Mouse (Mus musculus): ENCODE data around the gene Pbld2. TPM values are rescaled to one million over a fixed set of nuclear protein-coding genes. Genes with fewer than 3 reads are reported as not detected.

Pbld2 gene
- polyA plus RNA-seq, 1 experiment from 2014 or later, result 0.80 TPM

DNA sequence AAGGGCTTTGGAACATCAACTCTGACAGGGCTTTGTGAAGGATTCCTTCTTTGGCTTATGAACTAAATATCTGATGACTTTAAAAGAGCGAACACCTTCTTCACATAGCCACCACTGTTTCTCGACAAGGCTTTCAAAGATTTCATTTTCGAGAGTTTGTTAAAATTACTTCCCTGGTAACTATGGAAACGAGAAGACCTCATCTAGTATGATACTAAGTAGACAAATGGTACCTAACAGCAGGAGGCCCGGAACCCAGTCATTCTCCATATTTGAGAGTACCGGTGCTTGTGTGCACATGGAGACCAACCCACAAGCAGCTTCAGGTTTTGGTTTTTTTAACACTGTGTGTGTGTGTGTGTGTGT is 2.7 kb downstream of the Pbld2 start:
- H3K36me3 ChIP-seq, result no peaks in the 10 kb centered on the region
- 51% methylated on average over 6 of the region's 6 CpGs for WGBS
- H3K27ac ChIP-seq, result peak overlapping the region; percentile 82
- H3K9me3 ChIP-seq, result no peaks in the 10 kb centered on the region
- no peak for ATAC-seq (ENCODE audit: low FRiP score, low read depth)
- H3K4me2 ChIP-seq (replicated peaks), result peak overlapping the region; percentile 43
- H3K4me3 ChIP-seq, result no peak overlapping the region
- H3K4me1 ChIP-seq, result peaks cover 33% of the 10 kb centered on the region
- H3K9ac ChIP-seq, result 0 out of 2 replicates have a peak overlapping the region, but pooled peaks have one; percentile 26
- H3K27me3 ChIP-seq (replicated peaks), result no peaks in the 10 kb centered on the region

GRCm38 (mm10) chr10:63027376-63028161 is 3.5 kb downstream of the Pbld2 start:
- no peak overlapping the region for H3K4me3 ChIP-seq
- WGBS, result 88% methylated on average over 10 of the region's 10 CpGs
- no peak for ATAC-seq (ENCODE audit: low FRiP score, low read depth)

DNA sequence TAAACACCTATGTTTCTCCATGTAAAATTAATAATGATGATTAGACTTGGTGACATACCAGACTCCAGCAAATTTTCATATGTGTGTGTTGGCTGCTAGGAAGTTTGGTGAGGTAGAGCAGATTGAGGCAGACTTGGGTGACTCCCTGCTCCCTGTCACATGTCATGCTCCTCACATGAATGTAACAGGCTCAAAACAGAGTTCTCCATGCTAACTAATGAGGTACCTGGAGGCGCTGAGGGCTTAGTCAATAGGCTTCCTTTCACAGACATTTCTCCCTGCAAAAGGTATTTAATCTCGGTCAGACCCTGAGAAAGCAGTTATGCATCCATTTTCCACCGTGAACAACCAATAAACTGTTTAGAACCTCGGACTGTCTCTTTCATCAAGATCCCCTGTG is 4.3 kb downstream of the Pbld2 start:
- Histone ChIP-seq H3K9me3 (no peaks in the 10 kb centered on the region), H3K4me1 (peaks cover 30% of the 10 kb centered on the region), H3K27me3 (replicated peaks) (no peaks in the 10 kb centered on the region), H3K27ac (0 out of 2 replicates have a peak overlapping the region, but pooled peaks have one; percentile 2), H3K9ac (no peak overlapping the region), H3K36me3 (no peaks in the 10 kb centered on the region), H3K4me3 (no peak overlapping the region), H3K4me2 (replicated peaks) (no peak overlapping the region)
- 60% methylated on average over 4 of the region's 4 CpGs for WGBS
- no peak for ATAC-seq (ENCODE audit: low FRiP score, low read depth)

More at GRCm38 (mm10) chr10:63027376-63028161, 3.5 kb downstream of the Pbld2 start:
- Histone ChIP-seq H3K9ac (no peak overlapping the region), H3K27ac (peak overlapping the region; percentile 82; the same call in 1 of the 2 replicates), H3K4me1 (peaks cover 30% of the 10 kb centered on the region), H3K36me3 (no peaks in the 10 kb centered on the region), H3K4me2 (replicated peaks) (0 out of 2 replicates have a peak overlapping the region, but pooled peaks have one; percentile 43), H3K9me3 (no peaks in the 10 kb centered on the region), H3K27me3 (replicated peaks) (no peaks in the 10 kb centered on the region)

- no peaks in the 10 kb centered on the region for H3K9me3 ChIP-seq
- H3K27ac ChIP-seq, result no peak overlapping the region
- no peak overlapping the region for H3K9ac ChIP-seq
- ATAC-seq (ENCODE audit: low FRiP score, low read depth), result no peak
- no peak overlapping the region for H3K4me2 ChIP-seq (replicated peaks)
- H3K4me1 ChIP-seq, result peaks cover 9% of the 10 kb centered on the region; the same call in 1 of the 2 replicates
- no peaks in the 10 kb centered on the region for H3K36me3 ChIP-seq
- no peaks in the 10 kb centered on the region for H3K27me3 ChIP-seq (replicated peaks)
- H3K4me3 ChIP-seq, result no peak overlapping the region
- 84% methylated on average over 3 of the region's 3 CpGs for WGBS
These were observed 8.2 kb downstream of the Pbld2 start for GRCm38 (mm10) chr10:63032267-63032666.

GRCm38 (mm10) chr10:63032956-63033355 is 8.8 kb downstream of the Pbld2 start:
- H3K36me3 ChIP-seq, result no peaks in the 10 kb centered on the region
- H3K9ac ChIP-seq, result no peak overlapping the region
- ATAC-seq (ENCODE audit: low FRiP score, low read depth), result no peak
- H3K27me3 ChIP-seq (replicated peaks), result no peaks in the 10 kb centered on the region
- WGBS, result 68% methylated on average over 3 of the region's 3 CpGs
- no peak overlapping the region for H3K4me3 ChIP-seq
- 0 out of 2 replicates have a peak, but pooled peaks cover 9% of the 10 kb centered on the region for H3K4me1 ChIP-seq
- no peak overlapping the region for H3K27ac ChIP-seq
- H3K9me3 ChIP-seq, result no peaks in the 10 kb centered on the region
- H3K4me2 ChIP-seq (replicated peaks), result no peak overlapping the region

- H3K4me1 ChIP-seq, result no peaks in the 10 kb centered on the region
- ATAC-seq (ENCODE audit: low FRiP score, low read depth), result no peak
These were observed 14.6 kb downstream of the Pbld2 start for GRCm38 (mm10) chr10:63038571-63039320.

GRCm38 (mm10) chr10:63039867-63040628 is 15.9 kb downstream of the Pbld2 start:
- Histone ChIP-seq H3K27ac (no peak overlapping the region), H3K4me2 (replicated peaks) (no peak overlapping the region), H3K27me3 (replicated peaks) (no peaks in the 10 kb centered on the region), H3K4me1 (no peaks in the 10 kb centered on the region), H3K4me3 (no peak overlapping the region), H3K9me3 (no peaks in the 10 kb centered on the region), H3K9ac (no peak overlapping the region), H3K36me3 (no peaks in the 10 kb centered on the region)
- no peak for ATAC-seq (ENCODE audit: low FRiP score, low read depth)
- WGBS, result 86% methylated on average over 5 of the region's 5 CpGs

More at GRCm38 (mm10) chr10:63038571-63039320, 14.6 kb downstream of the Pbld2 start:
- Histone ChIP-seq H3K9ac (no peak overlapping the region), H3K27me3 (replicated peaks) (no peaks in the 10 kb centered on the region), H3K4me3 (no peak overlapping the region), H3K9me3 (no peaks in the 10 kb centered on the region), H3K4me2 (replicated peaks) (no peak overlapping the region), H3K36me3 (no peaks in the 10 kb centered on the region), H3K27ac (no peak overlapping the region)
- WGBS, result 68% methylated on average over 14 of the region's 14 CpGs

- no peaks in the 10 kb centered on the region for H3K27me3 ChIP-seq (replicated peaks)
- WGBS, result 75% methylated on average over 3 of the region's 3 CpGs
- no peak for ATAC-seq (ENCODE audit: low FRiP score, low read depth)
These were observed 19.0 kb downstream of the Pbld2 start for GRCm38 (mm10) chr10:63043154-63043553.

DNA sequence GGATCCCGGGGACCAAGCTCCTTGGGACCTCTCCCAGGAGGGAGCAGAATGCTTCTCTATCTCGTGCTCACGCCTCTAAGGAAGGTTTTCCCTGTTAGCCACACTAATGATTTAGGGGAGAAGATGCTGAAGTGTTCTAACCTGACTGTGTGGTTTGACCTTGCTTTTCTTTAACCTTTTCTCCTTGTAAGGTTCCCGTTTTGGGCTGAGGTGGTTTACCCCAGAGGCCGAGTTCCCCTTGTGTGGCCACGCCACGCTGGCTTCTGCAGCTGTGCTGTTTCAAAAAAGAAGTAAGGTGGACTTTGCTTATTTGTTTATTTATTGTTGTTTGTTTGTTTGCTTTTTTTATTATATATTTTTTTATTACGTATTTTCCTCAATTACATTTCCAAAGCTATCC is 23.6 kb downstream of the Pbld2 start:
- Histone ChIP-seq H3K27me3 (replicated peaks) (no peaks in the 10 kb centered on the region), H3K36me3 (no peaks in the 10 kb centered on the region), H3K4me3 (no peak overlapping the region), H3K27ac (no peak overlapping the region), H3K4me2 (replicated peaks) (no peak overlapping the region), H3K9ac (no peak overlapping the region), H3K4me1 (no peaks in the 10 kb centered on the region), H3K9me3 (no peaks in the 10 kb centered on the region)
- 93% methylated on average over 8 of the region's 8 CpGs for WGBS
- ATAC-seq (ENCODE audit: low FRiP score, low read depth), result no peak

More at GRCm38 (mm10) chr10:63043154-63043553, 19.0 kb downstream of the Pbld2 start:
- Histone ChIP-seq H3K4me1 (no peaks in the 10 kb centered on the region), H3K9me3 (no peaks in the 10 kb centered on the region), H3K36me3 (no peaks in the 10 kb centered on the region), H3K27ac (no peak overlapping the region), H3K4me3 (no peak overlapping the region), H3K9ac (no peak overlapping the region), H3K4me2 (replicated peaks) (no peak overlapping the region)

- WGBS, result 88% methylated on average over 2 of the region's 2 CpGs
- H3K9me3 ChIP-seq, result no peaks in the 10 kb centered on the region
- no peak overlapping the region for H3K4me3 ChIP-seq
- no peaks in the 10 kb centered on the region for H3K36me3 ChIP-seq
- no peaks in the 10 kb centered on the region for H3K27me3 ChIP-seq (replicated peaks)
- no peak for ATAC-seq (ENCODE audit: low FRiP score, low read depth)
- no peak overlapping the region for H3K9ac ChIP-seq
- no peak overlapping the region for H3K27ac ChIP-seq
- H3K4me1 ChIP-seq, result peaks cover 5% of the 10 kb centered on the region; the same call in 1 of the 2 replicates
- no peak overlapping the region for H3K4me2 ChIP-seq (replicated peaks)
These were observed 25.0 kb downstream of the Pbld2 start for GRCm38 (mm10) chr10:63049106-63049505.

DNA sequence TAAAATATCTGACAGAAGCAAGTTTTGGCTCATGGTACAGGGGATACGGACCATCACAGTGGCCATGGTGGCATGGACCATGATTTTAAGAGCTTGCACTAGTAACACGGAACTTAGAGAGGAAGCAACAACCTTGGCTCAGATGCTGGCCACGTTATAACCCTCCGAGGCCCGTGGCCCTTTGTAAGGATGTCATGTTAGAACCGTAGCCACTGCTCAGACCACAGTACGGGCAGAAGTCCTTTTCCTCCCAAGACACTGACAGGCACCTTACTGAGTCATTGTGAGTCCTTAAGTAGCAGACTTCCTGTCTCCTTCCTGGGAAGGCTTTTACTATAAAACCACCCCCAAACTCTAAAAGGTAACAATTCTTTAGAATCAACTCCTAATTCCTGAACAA is 27.2 kb downstream of the Pbld2 start:
- 74% methylated on average over 7 of the region's 7 CpGs for WGBS
- Histone ChIP-seq H3K9ac (no peak overlapping the region), H3K36me3 (no peaks in the 10 kb centered on the region), H3K27ac (no peak overlapping the region), H3K4me3 (no peak overlapping the region), H3K4me1 (peaks cover 5% of the 10 kb centered on the region; the same call in 1 of the 2 replicates), H3K9me3 (no peaks in the 10 kb centered on the region), H3K27me3 (replicated peaks) (no peaks in the 10 kb centered on the region), H3K4me2 (replicated peaks) (no peak overlapping the region)
- no peak for ATAC-seq (ENCODE audit: low FRiP score, low read depth)

DNA sequence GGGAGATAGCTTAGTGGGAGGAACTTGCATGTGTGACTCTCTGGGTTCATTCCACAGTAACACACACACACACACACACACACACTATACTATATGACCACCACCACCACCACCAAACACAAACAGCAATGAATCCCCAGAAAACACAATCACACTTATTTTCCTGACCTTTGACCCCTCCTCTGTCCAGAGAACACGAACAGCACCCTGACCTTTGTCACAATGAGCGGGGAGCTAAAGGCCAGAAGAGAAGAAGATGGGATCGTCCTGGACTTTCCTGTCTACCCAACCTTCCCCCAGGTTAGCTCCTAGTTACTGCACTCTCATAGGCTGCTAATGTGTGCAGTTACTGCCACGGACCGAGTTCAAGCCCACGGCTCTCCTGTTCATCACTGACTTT is 27.9 kb downstream of the Pbld2 start:
- no peak overlapping the region for H3K4me3 ChIP-seq
- no peak overlapping the region for H3K27ac ChIP-seq
- no peaks in the 10 kb centered on the region for H3K36me3 ChIP-seq
- no peaks in the 10 kb centered on the region for H3K9me3 ChIP-seq
- no peak for ATAC-seq (ENCODE audit: low FRiP score, low read depth)
- peaks cover 5% of the 10 kb centered on the region; the same call in 1 of the 2 replicates for H3K4me1 ChIP-seq
- no peak overlapping the region for H3K9ac ChIP-seq
- H3K27me3 ChIP-seq (replicated peaks), result no peaks in the 10 kb centered on the region
- WGBS, result 82% methylated on average over 6 of the region's 6 CpGs
- no peak overlapping the region for H3K4me2 ChIP-seq (replicated peaks)

Data from neural tube, embryonic 12.5 days (tissue).